Mouse (Mus musculus) liver, postnatal 0 days (tissue): ENCODE measurements around the gene Oat.

Experiments used
- CTCF ChIP-seq: sonication (generic); IDR thresholded peaks from 2 replicates; pipeline ENCODE4 v1.5.1; 2016; ENCODE audit warnings: antibody characterized with exemption, low read depth
- EP300 ChIP-seq: IDR thresholded peaks from 2 replicates; pipeline ENCODE4 v1.6.1; 2016; ENCODE audit warnings: antibody characterized with exemption, low read depth, mild to moderate bottlenecking

DNA sequence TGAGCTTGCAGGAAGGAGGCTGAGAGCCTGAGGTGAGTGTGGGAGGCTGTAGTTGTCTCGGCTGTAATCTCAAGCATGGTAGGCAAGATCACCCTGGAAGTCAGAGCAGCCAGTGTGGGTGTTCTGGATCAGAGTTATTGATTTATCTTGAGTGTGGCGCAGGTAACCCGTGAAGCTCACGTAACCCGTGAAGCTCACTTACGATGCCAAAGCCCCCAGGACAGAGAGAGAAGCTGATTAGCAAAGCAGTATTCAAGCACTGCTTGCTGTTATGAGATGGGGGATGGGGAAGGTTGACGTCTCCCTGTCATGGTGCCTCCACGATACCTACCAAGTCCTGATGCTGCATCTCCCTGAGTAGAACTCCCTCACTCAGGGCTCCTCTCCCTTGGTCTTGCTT lies 43.4 kb upstream of the Oat start:
- TF ChIP-seq CTCF, result no peak
- TF ChIP-seq EP300, result no peak
